Mouse (Mus musculus): ENCODE data around the gene Lfng. TPM values are rescaled to one million over a fixed set of nuclear protein-coding genes. Genes with fewer than 3 reads are reported as not detected.

Lfng gene
- total RNA-seq, 2 experiments from 2014 or later: 20.3 to 30.8 TPM

GRCm38 (mm10) chr5:140663621-140664180, 56.6 kb downstream of the Lfng start:
- no peak for DNase-seq

Other genes with a start within 250 kb of the Lfng start
- 10 to 100 TPM; 11.4 to 11.6 TPM for gene Snx8, start 218.1 kb upstream of the Lfng start, total RNA-seq (2021)
- gene Eif3b, start 188.0 kb upstream of the Lfng start, total RNA-seq (2021): 10 to 100 TPM; 89.9 to 95.7 TPM
- gene Gm4869, start 161.7 kb upstream of the Lfng start, total RNA-seq (2021): not detected
- gene Chst12, start 101.8 kb upstream of the Lfng start, total RNA-seq (2021): 10 to 100 TPM; 18.9 to 19.2 TPM
- gene Grifin, start 42.2 kb upstream of the Lfng start, total RNA-seq (2021): under 1 TPM in 1 of 2 experiments, not detected in 1; 0.62 TPM
- 100 to 1,000 TPM; 191 to 221 TPM for gene Ttyh3, start 41.7 kb downstream of the Lfng start, total RNA-seq (2021)
- 10 to 100 TPM; 48.7 to 66.2 TPM for gene Iqce, start 95.1 kb downstream of the Lfng start, total RNA-seq (2021)
- gene Brat1, start 97.7 kb downstream of the Lfng start, total RNA-seq (2021): 10 to 100 TPM; 19.5 to 21.0 TPM
- gene Amz1, start 116.8 kb downstream of the Lfng start, total RNA-seq (2021): 10 to 100 TPM; 12.1 to 13.0 TPM
- gene Gna12, start 223.1 kb downstream of the Lfng start, total RNA-seq (2021): 10 to 100 TPM; 94.9 to 97.7 TPM